Mouse (Mus musculus) ES-E14 (cell line): ENCODE measurements around the gene Zbtb7b.

Experiments used
- CHD2 ChIP-seq: IDR thresholded peaks from 2 replicates; pipeline ENCODE4 v1.6.1; 2014; ENCODE audit warnings: mild to moderate bottlenecking, low read depth, low read length, inconsistent platforms
- ZC3H11A ChIP-seq: IDR thresholded peaks from 2 replicates; pipeline ENCODE4 v1.6.1; 2012; ENCODE audit warnings: low read depth, mild to moderate bottlenecking, inconsistent platforms, low read length, borderline replicate concordance

DNA sequence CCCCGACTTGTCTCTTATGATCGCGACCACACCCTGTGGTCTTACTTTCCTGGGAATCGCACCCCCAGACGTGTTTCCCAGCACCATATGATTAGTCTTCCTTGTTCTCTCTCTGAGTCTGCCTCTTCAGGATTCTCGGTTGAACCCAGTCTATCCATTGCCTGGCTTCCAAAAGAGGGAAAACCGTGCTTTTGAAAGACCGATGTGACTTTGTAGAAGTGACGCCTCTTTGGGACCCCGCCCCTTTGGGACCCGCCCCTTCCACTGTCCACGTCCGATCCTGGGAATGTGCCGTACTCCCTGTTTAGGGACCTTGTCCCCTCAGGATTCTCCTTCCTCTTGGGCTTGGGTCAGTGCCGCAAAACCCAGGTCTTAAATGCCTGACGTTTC lies 24.3 kb upstream of the Zbtb7b start:
- TF ChIP-seq ZC3H11A (no peak), CHD2 (no peak)
